ENCODE assay signal across 33 mouse cellular contexts in the genomic region with DNA sequence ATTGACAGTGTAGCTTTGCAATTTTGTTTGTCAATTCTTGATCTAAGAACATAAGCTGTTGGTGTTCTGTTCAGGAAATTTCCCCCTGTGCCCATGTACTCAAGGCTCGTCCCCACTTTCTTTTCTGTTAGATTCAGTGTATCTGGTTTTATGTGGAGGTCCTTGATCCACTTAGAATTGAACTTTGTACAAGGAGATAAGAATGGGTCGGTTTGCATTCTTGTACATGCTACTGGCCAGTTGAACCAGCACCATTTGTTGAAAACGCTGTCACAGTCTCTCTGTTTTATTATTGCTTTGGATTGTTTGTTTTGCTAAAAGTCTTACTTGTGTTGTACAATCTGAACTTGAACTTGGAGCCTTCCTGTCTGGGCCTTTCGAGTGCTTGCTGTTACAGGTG.
"Had no signal": no experiment of that assay in that cellular context is flagged by ENCODE, and none has a peak within 500 bp of the region (broad histone marks: within the 10 kb centered on the region; RNA-seq: fewer than 3 reads in every experiment).

No protein-coding gene starts in this region.

- H3K4me2 ChIP-seq: heart, embryonic 11.5 days; heart, embryonic 12.5 days; heart, embryonic 13.5 days; heart, embryonic 15.5 days; hindbrain, embryonic 12.5 days; hindbrain, embryonic 13.5 days; hindbrain, embryonic 14.5 days; hindbrain, embryonic 15.5 days; kidney, embryonic 15.5 days had no signal

- H3K4me3 ChIP-seq: heart, adult 2 months; heart, embryonic 10.5 days; heart, embryonic 12.5 days; heart, embryonic 13.5 days; heart, embryonic 15.5 days; hindbrain, embryonic 10.5 days; hindbrain, embryonic 12.5 days; hindbrain, embryonic 13.5 days; hindbrain, embryonic 15.5 days; kidney, embryonic 15.5 days; layer of hippocampus, adult 2 months had no signal

- H3K27me3 ChIP-seq: heart, embryonic 12.5 days; heart, embryonic 13.5 days; heart, embryonic 15.5 days; hindbrain, embryonic 12.5 days; hindbrain, embryonic 13.5 days; hindbrain, embryonic 15.5 days; kidney, embryonic 15.5 days had no signal

- H3K4me1 ChIP-seq: heart, embryonic 10.5 days; heart, embryonic 12.5 days; heart, embryonic 13.5 days; heart, embryonic 15.5 days; hindbrain, embryonic 10.5 days; hindbrain, embryonic 12.5 days; hindbrain, embryonic 13.5 days; hindbrain, embryonic 15.5 days; kidney, embryonic 15.5 days had no signal

- H3K9me3 ChIP-seq: heart, embryonic 10.5 days; heart, embryonic 12.5 days; heart, embryonic 13.5 days; heart, embryonic 15.5 days; hindbrain, embryonic 10.5 days; hindbrain, embryonic 12.5 days; hindbrain, embryonic 13.5 days; hindbrain, embryonic 15.5 days; kidney, embryonic 15.5 days had no signal

- ATAC-seq: hindbrain, embryonic 16.5 days; hindbrain, postnatal 0 days; inflammation-experienced regulatory T-cells, adult 6 months had no signal

- H3K9ac ChIP-seq: heart, embryonic 12.5 days; heart, embryonic 13.5 days; heart, embryonic 15.5 days; hindbrain, embryonic 12.5 days; hindbrain, embryonic 13.5 days; hindbrain, embryonic 14.5 days; hindbrain, embryonic 15.5 days; kidney, embryonic 15.5 days had no signal

- H3K27ac ChIP-seq: heart, adult 2 months; heart, embryonic 10.5 days; heart, embryonic 13.5 days; heart, embryonic 15.5 days; hindbrain, embryonic 10.5 days; hindbrain, embryonic 12.5 days; hindbrain, embryonic 13.5 days; hindbrain, embryonic 14.5 days; hindbrain, embryonic 15.5 days; hindbrain, postnatal 0 days; kidney, embryonic 15.5 days; kidney, postnatal 0 days; layer of hippocampus, adult 2 months had no signal

- DNase-seq: heart, adult 2 months; heart, postnatal 10 days; heart, postnatal 14 days; heart, postnatal 36 days; heart, postnatal 4 days; kidney, adult 11 months; kidney, adult 18-20 months; kidney, adult 2 months; kidney, adult 8-10 months; kidney, adult 9 months; kidney, postnatal 10 days; kidney, postnatal 14 days; kidney, postnatal 25 days; kidney, postnatal 36 days; kidney, postnatal 4 days; layer of hippocampus, adult 9-11 months; layer of hippocampus, postnatal 36 days had no signal
